Mouse (Mus musculus): ENCODE data around the gene Lnx2. TPM values are rescaled to one million over a fixed set of nuclear protein-coding genes. Genes with fewer than 3 reads are reported as not detected.

Gene Lnx2
- total and polyA plus RNA-seq, 3 experiments: 20.3 to 30.1 (median 22.9) TPM

- Histone ChIP-seq H3K9me3 (replicated peaks; ENCODE audit: low read length) (no peaks in the 10 kb centered on the region), H3K4me2 (ENCODE audit: insufficient read depth, low read depth, poor library complexity, severe bottlenecking) (peak overlapping the region; percentile 91), H3K36me3 (replicated peaks in 1 of 2; ENCODE audit: control insufficient read depth in 1 of 2, insufficient read depth in 1 of 2, low read length in 1 of 2) (peaks cover 3 to 8% of the 10 kb centered on the region in 2 experiments), H3K27ac (ENCODE audit: insufficient read depth, low read depth) (peak overlapping the region; percentile 11; the same call in 1 of the 2 replicates), H3K79me2 (replicated peaks; ENCODE audit: control insufficient read depth, extremely low read depth, insufficient read depth, poor library complexity, severe bottlenecking) (peaks cover 73% of the 10 kb centered on the region), H3K4me3 (replicated peaks in 1 of 3; ENCODE audit: low read depth in 2 of 3, low read length in 2 of 3, poor library complexity in 1 of 3) (peak overlapping the region in 1 of 3 experiments; percentile 7), H3K27me3 (replicated peaks) (no peaks in the 10 kb centered on the region), H3K4me1 (ENCODE audit: control insufficient read depth in 1 of 2, insufficient read depth in 2 of 2) (peaks cover 15 to 60% of the 10 kb centered on the region in 2 experiments), H3K9ac (ENCODE audit: insufficient read depth, low read depth) (0 out of 2 replicates have a peak overlapping the region, but pooled peaks have one; percentile 71)
- DNase-seq (ENCODE audit: extremely low read depth): no peak
- dilution Hi-C loops (cut with MboI; ENCODE audit: extremely low pct_ligation_motif_present, extremely low pct_unique_long_range_greater_than_20kb, low sequenced_read_pairs): no loop called here
- TF ChIP-seq E2F4 (IDR thresholded peaks at IDR 0.05; ENCODE audit: insufficient replicate concordance, low read depth, low read length) (no peak), MYC (IDR thresholded peaks at IDR 0.05; ENCODE audit: low read depth, low read length) (no peak), CTCF (conservative IDR thresholded peaks at IDR 0.05 in 1 of 2, IDR thresholded peaks at IDR 0.05 in 1 of 2; ENCODE audit: low read depth in 2 of 2, low read length in 2 of 2) (no peak), ZMIZ1 (IDR thresholded peaks at IDR 0.05; ENCODE audit: low read depth, low read length) (no peak), POLR2A (IDR thresholded peaks at IDR 0.05; ENCODE audit: low read depth, low read length) (no peak), ZC3H11A (IDR thresholded peaks at IDR 0.05; ENCODE audit: low read depth, low read length) (no peak), SIN3A (IDR thresholded peaks at IDR 0.05; ENCODE audit: low read length) (no peak), TCF12 (IDR thresholded peaks at IDR 0.05; ENCODE audit: low read depth, low read length) (no peak), ETS1 (conservative IDR thresholded peaks at IDR 0.05; ENCODE audit: low read depth, low read length) (no peak), MAX (IDR thresholded peaks at IDR 0.05; ENCODE audit: low read length) (no peak), ZKSCAN1 (IDR thresholded peaks at IDR 0.05; ENCODE audit: borderline replicate concordance, low read depth, low read length) (no peak), NRF1 (IDR thresholded peaks at IDR 0.05; ENCODE audit: low read depth, low read length) (no peak), UBTF (IDR thresholded peaks at IDR 0.05; ENCODE audit: low read depth, low read length) (no peak), CHD1 (IDR thresholded peaks at IDR 0.05; ENCODE audit: low read depth, low read length) (no peak), ELF1 (IDR thresholded peaks at IDR 0.05; ENCODE audit: low read depth, low read length) (no peak), POLR2AphosphoS2 (IDR thresholded peaks at IDR 0.05; ENCODE audit: low read depth, low read length) (no peak), RCOR1 (conservative IDR thresholded peaks at IDR 0.05; ENCODE audit: low read depth, low read length) (no peak), MAZ (IDR thresholded peaks at IDR 0.05; ENCODE audit: low read depth, low read length) (no peak), BHLHE40 (IDR thresholded peaks at IDR 0.05; ENCODE audit: low read depth, low read length) (no peak)
- in situ Hi-C loops (cut with MboI; ENCODE audit: low pct_ligation_motif_present, low pct_unique_long_range_greater_than_20kb, low sequenced_read_pairs): no loop called here
These were observed 2.6 kb downstream of the Lnx2 start for GRCm38 (mm10) chr5:147073805-147074204.

DNA sequence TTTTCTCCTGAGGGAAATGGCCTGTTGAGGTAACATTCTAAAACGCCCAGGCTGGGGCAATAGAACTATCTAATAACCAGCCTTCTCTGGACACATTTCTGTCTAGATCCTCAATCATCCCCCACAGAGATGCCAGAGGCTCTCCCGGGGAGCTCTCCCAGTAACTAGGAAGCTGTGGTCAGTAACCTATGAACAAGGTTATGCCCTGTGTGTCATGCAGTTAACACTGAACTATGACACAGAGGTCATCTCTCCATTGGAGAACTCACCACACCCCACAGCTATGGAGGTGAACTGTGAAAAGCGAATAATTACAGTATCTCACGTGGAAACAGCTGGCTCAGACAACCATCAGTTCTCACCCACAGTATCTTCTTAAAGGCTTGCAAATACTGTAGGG is 4.5 kb downstream of the Lnx2 start:
- Histone ChIP-seq H3K79me2 (replicated peaks; ENCODE audit: control insufficient read depth, extremely low read depth, insufficient read depth, poor library complexity, severe bottlenecking) (peaks cover 77% of the 10 kb centered on the region), H3K4me2 (ENCODE audit: insufficient read depth, low read depth, poor library complexity, severe bottlenecking) (peak overlapping the region; percentile 79)

More for the DNA sequence above, 4.5 kb downstream of the Lnx2 start:
- no peaks in the 10 kb centered on the region for H3K9me3 ChIP-seq (replicated peaks; ENCODE audit: low read length)
- dilution Hi-C loops (cut with MboI; ENCODE audit: extremely low pct_ligation_motif_present, extremely low pct_unique_long_range_greater_than_20kb, low sequenced_read_pairs): no loop called here
- H3K4me1 ChIP-seq (ENCODE audit: control insufficient read depth in 1 of 2, insufficient read depth in 2 of 2): peaks cover 23 to 72% of the 10 kb centered on the region in 2 experiments
- DNase-seq (ENCODE audit: extremely low read depth): no peak
- H3K9ac ChIP-seq (ENCODE audit: insufficient read depth, low read depth): peak overlapping the region; percentile 72
- H3K4me3 ChIP-seq (replicated peaks in 1 of 3; ENCODE audit: low read depth in 2 of 3, low read length in 2 of 3, poor library complexity in 1 of 3): peak overlapping the region in 2 of 3 experiments; percentile 22 to 26
- peaks cover 0 to 6% of the 10 kb centered on the region in 2 experiments for H3K36me3 ChIP-seq (replicated peaks in 1 of 2; ENCODE audit: control insufficient read depth in 1 of 2, insufficient read depth in 1 of 2, low read length in 1 of 2)
- in situ Hi-C loops (cut with MboI; ENCODE audit: low pct_ligation_motif_present, low pct_unique_long_range_greater_than_20kb, low sequenced_read_pairs): no loop called here
- peak overlapping the region; percentile 81 for H3K27ac ChIP-seq (ENCODE audit: insufficient read depth, low read depth)
- H3K27me3 ChIP-seq (replicated peaks): no peaks in the 10 kb centered on the region
- no peak for TF ChIP-seq E2F4 (IDR thresholded peaks at IDR 0.05; ENCODE audit: insufficient replicate concordance, low read depth, low read length)
- peak; percentile 48 for TF ChIP-seq BHLHE40 (IDR thresholded peaks at IDR 0.05; ENCODE audit: low read depth, low read length)
- no peak for TF ChIP-seq CHD2 (IDR thresholded peaks at IDR 0.05; ENCODE audit: low read length)
- TF ChIP-seq SIN3A (IDR thresholded peaks at IDR 0.05; ENCODE audit: low read length): peak; percentile 55; the same call in 1 of the 2 replicates
- TF ChIP-seq ELF1 (IDR thresholded peaks at IDR 0.05; ENCODE audit: low read depth, low read length): no peak
- TF ChIP-seq TBP (conservative IDR thresholded peaks at IDR 0.05; ENCODE audit: low read depth, low read length): no peak
